Mouse (Mus musculus): Measurements from ENCODE around the gene Gm49318.

GRCm38 (mm10) chr9:22116740-22117426 lies 45.8 kb upstream of the Gm49318 start, which contains the start of gene Elof1:
- TF ChIP-seq GATA1 (IDR thresholded peaks at IDR 0.05; ENCODE audit: borderline replicate concordance, low read length) (no peak), FLI1 (IDR thresholded peaks at IDR 0.05; ENCODE audit: low read length) (peak; percentile 99; the same call in 1 of the 2 replicates)

All from megakaryocyte, embryonic 14.5 days (primary cell).